Comparison of ENCODE assay signal across 13 mouse cellular contexts in the genomic region with DNA sequence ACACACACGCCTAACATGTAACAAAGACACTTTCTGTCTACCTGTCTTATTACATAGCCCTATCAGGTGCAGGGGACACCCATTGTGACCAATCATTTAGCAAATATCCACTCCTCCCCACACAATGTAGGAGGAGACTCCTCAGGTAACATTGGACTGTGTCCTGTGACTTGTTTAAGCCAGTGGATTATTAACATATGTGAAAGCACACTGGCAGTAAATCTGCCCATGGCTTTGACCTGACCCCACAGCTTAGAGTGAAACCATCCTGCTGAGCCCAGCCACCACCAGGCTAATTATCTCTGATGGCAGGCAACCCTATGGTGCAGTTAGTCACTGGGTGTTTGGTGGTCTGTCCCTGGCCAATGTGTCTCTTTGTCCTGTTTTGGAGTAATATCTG. TPM values are rescaled to one million over a fixed set of nuclear protein-coding genes. Genes with fewer than 3 reads are reported as not detected.
DNase-seq lines count a peak whose midpoint lies in the region; ATAC-seq and TF ChIP-seq lines count a peak whose summit lies in the region.
"Had no signal": no experiment of that assay in that cellular context is flagged by ENCODE, and none has a peak within 500 bp of the region (broad histone marks: within the 10 kb centered on the region; RNA-seq: fewer than 3 reads in every experiment).

No protein-coding gene starts in this region.

- intact Hi-C loops in left cerebral cortex, postnatal 25 days (cut with DNase I) = no loop called here

- H3K9ac ChIP-seq in liver, embryonic 14.5 days (replicated peaks) = no peak overlapping the region
- no peak overlapping the region for H3K9ac ChIP-seq in liver, embryonic 11.5 days (ENCODE audit: low read depth, low read length)
- H3K9ac ChIP-seq in intestine, embryonic 14.5 days (ENCODE audit: low read length) = no peak overlapping the region
- H3K9ac ChIP-seq: lung, embryonic 14.5 days had no signal

- H3K27ac ChIP-seq in liver, embryonic 14.5 days = no peak overlapping the region
- H3K27ac ChIP-seq in liver, embryonic 11.5 days (ENCODE audit: low read depth, low read length) = no peak overlapping the region
- no peak overlapping the region for H3K27ac ChIP-seq in intestine, embryonic 14.5 days (ENCODE audit: low read depth)

- no peak overlapping the region for H3K4me2 ChIP-seq in liver, embryonic 14.5 days (ENCODE audit: low read depth)
- no peak overlapping the region for H3K4me2 ChIP-seq in liver, embryonic 11.5 days
- H3K4me2 ChIP-seq in intestine, embryonic 14.5 days (ENCODE audit: low read length) = no peak overlapping the region
- peak overlapping the region; percentile 2 for H3K4me2 ChIP-seq in myocyte (ENCODE audit: low read depth)
- H3K4me2 ChIP-seq: lung, embryonic 14.5 days had no signal

- H3K79me2 ChIP-seq in myocyte (ENCODE audit: control insufficient read depth, insufficient read depth) = no peaks in the 10 kb centered on the region

- no peak for TF ChIP-seq EP300 in liver, embryonic 14.5 days (IDR thresholded peaks at IDR 0.05; ENCODE audit: low read depth)

- ATAC-seq in liver, embryonic 14.5 days (ENCODE audit: insufficient read depth) = peak; percentile 45
- no peak for ATAC-seq in liver, embryonic 11.5 days (replicated peaks; ENCODE audit: low FRiP score)
- ATAC-seq in intestine, embryonic 14.5 days (replicated peaks; ENCODE audit: low FRiP score, low TSS enrichment, low read depth) = 0 out of 2 replicates have a peak, but pooled peaks have one; percentile 47
- ATAC-seq in CD4-positive, CD25-positive, alpha-beta regulatory T cell, adult 4 months = no peak
- ATAC-seq in granulocyte monocyte progenitor cell, adult 5-6 weeks (replicated peaks; ENCODE audit: poor library complexity, severe bottlenecking) = no peak
- ATAC-seq: forebrain, embryonic 16.5 days had no signal

- no peak for TF ChIP-seq POLR2A in myocyte (IDR thresholded peaks at IDR 0.05; ENCODE audit: insufficient read length, low read depth)

- no peak overlapping the region for H3ac ChIP-seq in myocyte (ENCODE audit: control insufficient read depth, insufficient read length)

- no peak for DNase-seq in liver, embryonic 14.5 days (ENCODE audit: low read depth in 3 of 3, low spot score in 3 of 3)
- no peak for DNase-seq in liver, embryonic 11.5 days (ENCODE audit: low spot score)
- DNase-seq in intestine, embryonic 14.5 days (ENCODE audit: low spot score) = no peak
- peak; percentile 58 for DNase-seq in kidney, postnatal 10 days
- no peak for DNase-seq in left cerebral cortex, postnatal 25 days (ENCODE audit: low spot score in 2 of 2)
- DNase-seq: cerebellum, adult 2 months; spleen, adult 18-20 months; thymus, adult 18-20 months had no signal

- WGBS in liver, embryonic 14.5 days (ENCODE audit: insufficient replicate concordance) = 31% methylated on average over 1 of the region's 1 CpGs
- 78% methylated on average over 1 of the region's 1 CpGs for WGBS in liver, embryonic 11.5 days
- 80% methylated on average over 1 of the region's 1 CpGs for WGBS in intestine, embryonic 14.5 days

- TF ChIP-seq CTCF in liver, embryonic 14.5 days (IDR thresholded peaks at IDR 0.05; ENCODE audit: low read depth) = no peak

- H3K27me3 ChIP-seq in liver, embryonic 14.5 days (ENCODE audit: control insufficient read depth, insufficient read depth, low read length) = no peaks in the 10 kb centered on the region
- H3K27me3 ChIP-seq in liver, embryonic 11.5 days (replicated peaks; ENCODE audit: control insufficient read depth, insufficient read depth, low read length) = no peaks in the 10 kb centered on the region; the same call in 1 of the 2 replicates
- H3K27me3 ChIP-seq in intestine, embryonic 14.5 days (replicated peaks; ENCODE audit: control insufficient read depth, insufficient read depth, low read length) = no peaks in the 10 kb centered on the region
- H3K27me3 ChIP-seq in myocyte (ENCODE audit: control insufficient read depth, insufficient read depth, insufficient read length) = no peaks in the 10 kb centered on the region

- no peaks in the 10 kb centered on the region for H3K36me3 ChIP-seq in liver, embryonic 14.5 days (replicated peaks; ENCODE audit: control insufficient read depth, insufficient read depth, low read depth)
- H3K36me3 ChIP-seq in liver, embryonic 11.5 days (ENCODE audit: control insufficient read depth, insufficient read depth, low read length) = no peaks in the 10 kb centered on the region
- no peaks in the 10 kb centered on the region for H3K36me3 ChIP-seq in intestine, embryonic 14.5 days (ENCODE audit: control insufficient read depth, insufficient read depth, low read length)
- no peaks in the 10 kb centered on the region for H3K36me3 ChIP-seq in myocyte (ENCODE audit: control insufficient read depth, insufficient read depth)

- H3K4me3 ChIP-seq in liver, embryonic 14.5 days (ENCODE audit: insufficient read depth in 1 of 2, low read depth in 2 of 2, low read length in 2 of 2) = no peak overlapping the region
- H3K4me3 ChIP-seq in liver, embryonic 11.5 days (ENCODE audit: low read depth, low read length) = no peak overlapping the region
- no peak overlapping the region for H3K4me3 ChIP-seq in intestine, embryonic 14.5 days (ENCODE audit: low read depth, low read length)
- H3K4me3 ChIP-seq in myocyte = no peak overlapping the region

- 0 out of 4 replicates have a peak, but pooled peaks cover 0 to 4% of the 10 kb centered on the region in 2 experiments for H3K4me1 ChIP-seq in liver, embryonic 14.5 days (replicated peaks; ENCODE audit: control insufficient read depth in 2 of 2, insufficient read depth in 2 of 2, low read length in 1 of 2)
- H3K4me1 ChIP-seq in liver, embryonic 11.5 days (replicated peaks; ENCODE audit: control insufficient read depth, insufficient read depth, low read length) = no peaks in the 10 kb centered on the region
- H3K4me1 ChIP-seq in intestine, embryonic 14.5 days (replicated peaks; ENCODE audit: control insufficient read depth, insufficient read depth, low read length) = no peaks in the 10 kb centered on the region

- H3K9me3 ChIP-seq in liver, embryonic 14.5 days (ENCODE audit: control insufficient read depth, low read length) = no peaks in the 10 kb centered on the region
- no peaks in the 10 kb centered on the region for H3K9me3 ChIP-seq in liver, embryonic 11.5 days (ENCODE audit: control insufficient read depth, low read length)
- H3K9me3 ChIP-seq in intestine, embryonic 14.5 days (ENCODE audit: control insufficient read depth, low read length) = no peaks in the 10 kb centered on the region

TF ChIP-seq in myocyte, 11 proteins besides CTCF, POLR2A, EP300 and RAD21:
- TF ChIP-seq TCF12 (IDR thresholded peaks at IDR 0.05; ENCODE audit: insufficient read depth, poor library complexity, severe bottlenecking) = no peak
- no peak for TF ChIP-seq MYOD1 (IDR thresholded peaks at IDR 0.05; ENCODE audit: control insufficient read depth in 1 of 3, insufficient read length in 2 of 3, low read depth in 2 of 3)
- TF ChIP-seq CEBPB (IDR thresholded peaks at IDR 0.05; ENCODE audit: insufficient read depth, poor library complexity, severe bottlenecking) = no peak
- TF ChIP-seq E2F4 (IDR thresholded peaks at IDR 0.05; ENCODE audit: insufficient read depth) = no peak
- TF ChIP-seq MYOG (IDR thresholded peaks at IDR 0.05; ENCODE audit: control insufficient read depth in 1 of 3, insufficient read depth in 1 of 3, insufficient read length in 2 of 3, low read depth in 2 of 3) = no peak
- TF ChIP-seq POLR2AphosphoS2 (IDR thresholded peaks at IDR 0.05; ENCODE audit: insufficient read length, low read depth) = no peak
- no peak for TF ChIP-seq SRF (IDR thresholded peaks at IDR 0.05; ENCODE audit: control insufficient read depth, insufficient read length, low read depth)
- TF ChIP-seq TCF3 (IDR thresholded peaks at IDR 0.05; ENCODE audit: insufficient read length, low read depth) = no peak
- no peak for TF ChIP-seq MAX (IDR thresholded peaks at IDR 0.05; ENCODE audit: low read depth)
- no peak for TF ChIP-seq REST (IDR thresholded peaks at IDR 0.05; ENCODE audit: insufficient read depth, insufficient read length)
- no peak for TF ChIP-seq USF1 (IDR thresholded peaks at IDR 0.05; ENCODE audit: low read depth)

RNA-seq across cellular contexts. Expression of gene Ldlrad3, which starts 11.1 kb away (rescaled TPM):
- polyA plus RNA-seq in liver, embryonic 14.5 days (2012; rRNA removed) = 1.9 and 2.1 TPM in 2 replicates
- polyA plus RNA-seq in liver, embryonic 14.5 days (2014; fragmentation: Nextera tagmentation; extraction: Ambion mirVana) = 2.9 and 3.2 TPM in 2 replicates
- 17.9 TPM in 2 replicates for polyA plus RNA-seq in liver, embryonic 11.5 days (2014; fragmentation: Nextera tagmentation; extraction: Ambion mirVana)
- 31.0 and 33.7 TPM in 2 replicates for polyA plus RNA-seq in intestine, embryonic 14.5 days (2014; fragmentation: Nextera tagmentation; extraction: Ambion mirVana)
- polyA plus RNA-seq in myocyte (2012; fragmentation: generic; extraction: Trizol) = 32.1 TPM
- polyA plus RNA-seq in CD4-positive, CD25-positive, alpha-beta regulatory T cell, adult 4 months (2017; shearing (Covaris generic)) = under 1 TPM; 0.29 to 0.31 TPM
- 21.6 and 25.7 TPM in 2 replicates for total RNA-seq in granulocyte monocyte progenitor cell, adult 5-6 weeks (2014; fragmentation: Nextera tagmentation)
- total RNA-seq in granulocyte monocyte progenitor cell, adult 5-6 weeks (2017) = 30.3 and 30.6 TPM in 2 replicates
- 1 to 10 TPM; 8.1 to 8.6 TPM for total RNA-seq in left cerebral cortex, postnatal 25 days (2021)

Comparison
In these comparisons a context has a peak if more than half of its experiments do, and no peak if none do; other contexts are left out.
1. ATAC-seq: peak in liver, embryonic 14.5 days (single experiment) and intestine, embryonic 14.5 days (single experiment); none in liver, embryonic 11.5 days (single experiment), CD4-positive, CD25-positive, alpha-beta regulatory T cell, adult 4 months (single experiment) and granulocyte monocyte progenitor cell, adult 5-6 weeks (single experiment).